Mouse (Mus musculus): ENCODE data around the gene Tmem236.

DNA sequence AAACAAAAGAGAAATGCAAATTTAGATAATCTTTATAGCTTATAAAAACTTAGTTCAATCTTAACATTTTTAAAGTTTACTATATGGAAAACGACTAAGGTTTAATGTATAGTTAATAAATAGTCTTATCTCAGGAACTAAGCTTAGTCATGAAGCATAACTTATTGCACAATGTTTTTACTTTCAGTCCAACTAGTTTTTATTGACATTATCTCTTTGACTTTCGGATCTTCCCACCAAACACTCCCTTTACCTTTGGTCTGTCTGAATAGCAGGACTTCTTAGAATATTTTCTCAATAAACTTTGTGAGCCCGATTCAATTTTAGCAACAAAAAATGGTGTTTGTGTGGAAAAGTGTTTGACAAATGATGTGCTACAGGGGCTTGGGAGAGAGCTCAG, 42.3 kb downstream of the Tmem236 start:
- TF ChIP-seq CTCF (IDR thresholded peaks at IDR 0.05; ENCODE audit: low read depth, low read length) (no peak), EP300 (IDR thresholded peaks at IDR 0.05; ENCODE audit: insufficient read depth, low read depth, low read length) (no peak)

Data from ES-Bruce4 (cell line).